Mouse (Mus musculus): ENCODE measurements around the gene Zbtb40. TPM values are rescaled to one million over a fixed set of nuclear protein-coding genes. Genes with fewer than 3 reads are reported as not detected.

Gene Zbtb40
- total RNA-seq, 2 experiments from 2014 or later, result 3.1 to 5.7 TPM

- ATAC-seq (ENCODE audit: poor library complexity, severe bottlenecking), result no peak
These were observed 15.3 kb downstream of the Zbtb40 start for GRCm38 (mm10) chr4:137033115-137033887.

GRCm38 (mm10) chr4:137032456-137032855 is 16.1 kb downstream of the Zbtb40 start:
- no peak for ATAC-seq (ENCODE audit: poor library complexity, severe bottlenecking)

GRCm38 (mm10) chr4:137031319-137031718 is 17.3 kb downstream of the Zbtb40 start:
- ATAC-seq (ENCODE audit: poor library complexity, severe bottlenecking), result no peak

- no peak for ATAC-seq (ENCODE audit: poor library complexity, severe bottlenecking)
These were observed 19.3 kb downstream of the Zbtb40 start for GRCm38 (mm10) chr4:137029348-137029747.

- no peak for ATAC-seq (ENCODE audit: poor library complexity, severe bottlenecking)
These were observed 21.6 kb downstream of the Zbtb40 start for GRCm38 (mm10) chr4:137027051-137027450.

- ATAC-seq (ENCODE audit: poor library complexity, severe bottlenecking), result no peak
These were observed 23.0 kb downstream of the Zbtb40 start for GRCm38 (mm10) chr4:137025570-137025969.

- no peak for ATAC-seq (ENCODE audit: poor library complexity, severe bottlenecking)
These were observed 23.5 kb downstream of the Zbtb40 start for GRCm38 (mm10) chr4:137025133-137025532.

GRCm38 (mm10) chr4:137020065-137020464 is 28.5 kb downstream of the Zbtb40 start:
- ATAC-seq (ENCODE audit: poor library complexity, severe bottlenecking), result no peak

- ATAC-seq (ENCODE audit: poor library complexity, severe bottlenecking), result no peak
These were observed 32.7 kb downstream of the Zbtb40 start for GRCm38 (mm10) chr4:137015934-137016333.

- no peak for ATAC-seq (ENCODE audit: poor library complexity, severe bottlenecking)
These were observed 33.1 kb downstream of the Zbtb40 start for GRCm38 (mm10) chr4:137015476-137015856.

GRCm38 (mm10) chr4:137014654-137015475 is 33.7 kb downstream of the Zbtb40 start:
- no peak for ATAC-seq (ENCODE audit: poor library complexity, severe bottlenecking)

GRCm38 (mm10) chr4:137014124-137014523 is 34.5 kb downstream of the Zbtb40 start:
- ATAC-seq (ENCODE audit: poor library complexity, severe bottlenecking), result no peak

- ATAC-seq (ENCODE audit: poor library complexity, severe bottlenecking), result no peak
These were observed 41.6 kb downstream of the Zbtb40 start for GRCm38 (mm10) chr4:137006966-137007365.

- ATAC-seq (ENCODE audit: poor library complexity, severe bottlenecking), result no peak
These were observed 46.8 kb downstream of the Zbtb40 start for GRCm38 (mm10) chr4:137001825-137002224.

GRCm38 (mm10) chr4:137001020-137001419 is 47.6 kb downstream of the Zbtb40 start:
- ATAC-seq (ENCODE audit: poor library complexity, severe bottlenecking), result no peak

GRCm38 (mm10) chr4:136998371-136998770 is 50.2 kb downstream of the Zbtb40 start:
- no peak for ATAC-seq (ENCODE audit: poor library complexity, severe bottlenecking)

- ATAC-seq (ENCODE audit: poor library complexity, severe bottlenecking), result no peak
These were observed 50.8 kb downstream of the Zbtb40 start for GRCm38 (mm10) chr4:136997723-136998345.

- no peak for ATAC-seq (ENCODE audit: poor library complexity, severe bottlenecking)
These were observed 51.7 kb downstream of the Zbtb40 start for GRCm38 (mm10) chr4:136996933-136997332.

- ATAC-seq (ENCODE audit: poor library complexity, severe bottlenecking), result no peak
These were observed 53.2 kb downstream of the Zbtb40 start for GRCm38 (mm10) chr4:136995361-136995760.

- ATAC-seq (ENCODE audit: poor library complexity, severe bottlenecking), result no peak
These were observed 66.5 kb downstream of the Zbtb40 start for GRCm38 (mm10) chr4:136981993-136982695.

- ATAC-seq (ENCODE audit: poor library complexity, severe bottlenecking), result no peak
These were observed 67.3 kb downstream of the Zbtb40 start for GRCm38 (mm10) chr4:136981347-136981746.

Data from megakaryocyte, adult 5-6 weeks (primary cell).